Mouse (Mus musculus) hindbrain, embryonic 14.5 days (tissue): Measurements from ENCODE around the gene Pcnt. TPM values are rescaled to one million over a fixed set of nuclear protein-coding genes. Genes with fewer than 3 reads are reported as not detected.

ENCODE experiments used
- ATAC-seq: fragments of 200-750 bp; cut with Nextera tagmentation; 2 replicates; pipeline ENCODE4 v1.8.0; 2017; ENCODE audit warnings: moderate number of reproducible peaks, mild to moderate bottlenecking, moderate TSS enrichment, moderate library complexity; ENCODE audit not compliant: low FRiP score
- DNase-seq: peaks from one replicate; pipeline ENCODE4 v3.0.0-alpha.2; 2015; ENCODE audit warnings: low spot score
- H3K27ac ChIP-seq: fragments of 300-500 bp; sonication (generic); 2 replicates; pipeline ENCODE4 v1.5.1; 2014; ENCODE audit warnings: mild to moderate bottlenecking, moderate library complexity
- H3K27me3 ChIP-seq: fragments of 300-500 bp; sonication (generic); 2 replicates; pipeline ENCODE4 v1.6.1; 2014; ENCODE audit warnings: mild to moderate bottlenecking, low read length, mixed read lengths; ENCODE audit not compliant: control insufficient read depth, insufficient read depth
- H3K36me3 ChIP-seq: fragments of 300-500 bp; sonication (generic); replicated peaks from 2 replicates; pipeline ENCODE4 v1.6.1; 2014; ENCODE audit not compliant: control insufficient read depth, insufficient read depth
- H3K4me1 ChIP-seq: fragments of 300-500 bp; sonication (generic); replicated peaks from 2 replicates; pipeline ENCODE4 v1.6.1; 2014; ENCODE audit warnings: antibody characterized with exemption, low read length, mixed read lengths; ENCODE audit not compliant: control insufficient read depth, insufficient read depth
- H3K4me2 ChIP-seq: fragments of 300-500 bp; sonication (generic); replicated peaks from 2 replicates; pipeline ENCODE4 v1.6.1; 2014; ENCODE audit warnings: mild to moderate bottlenecking, moderate library complexity
- H3K4me3 ChIP-seq: fragments of 300-500 bp; sonication (generic); replicated peaks from 2 replicates; pipeline ENCODE4 v1.5.1; 2014; ENCODE audit warnings: mild to moderate bottlenecking, low read length
- H3K9ac ChIP-seq: fragments of 300-500 bp; sonication (generic); 2 replicates; pipeline ENCODE4 v1.6.1; 2014
- H3K9me3 ChIP-seq: fragments of 300-500 bp; sonication (generic); 2 replicates; pipeline ENCODE4 v1.6.1; 2016; ENCODE audit warnings: low read length; ENCODE audit not compliant: control insufficient read depth
- WGBS: fragments of 180-500 bp; shearing (Covaris S2); extraction: QIAGEN DNeasy Blood & Tissue Kit; methylation state at CpG from one replicate; pipeline ENCODE4 v1.1.7; 2014; 5-methylcytosine and 5-hydroxymethylcytosine counted together
- polyA plus RNA-seq: library from polyadenylated mRNA; unstranded; fragments of >200 nt; fragmentation: Nextera tagmentation; extraction: Ambion mirVana; gene quantifications from 2 replicates; pipeline ENCODE4 v1.2.1, GENCODE M21; 2014

Gene Pcnt
- polyA plus RNA-seq, 1 experiment from 2014 or later = 7.8 TPM

DNA sequence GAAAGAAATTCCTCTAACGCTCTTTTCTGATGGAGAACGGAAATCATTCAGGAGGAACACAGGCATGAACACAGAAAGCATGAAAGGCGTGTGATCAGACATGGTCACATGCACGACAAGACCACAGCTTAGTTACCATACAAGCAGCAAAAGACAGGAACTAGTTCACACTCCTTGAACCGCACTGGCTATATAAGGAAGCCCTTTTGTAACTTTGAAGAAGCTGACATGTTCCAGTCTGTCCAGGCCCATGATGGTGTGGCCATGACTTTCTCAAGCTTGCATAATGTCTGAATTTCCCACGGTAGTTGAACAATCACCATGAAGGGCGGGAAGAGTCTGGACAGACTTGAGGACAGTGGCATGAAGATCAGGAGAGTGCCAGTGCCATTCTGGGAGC is 16.9 kb downstream of the Pcnt start:
- Histone ChIP-seq H3K9me3 (no peaks in the 10 kb centered on the region), H3K9ac (no peak overlapping the region), H3K36me3 (peaks cover 97% of the 10 kb centered on the region), H3K4me3 (no peak overlapping the region), H3K4me2 (no peak overlapping the region), H3K27ac (no peak overlapping the region), H3K4me1 (no peaks in the 10 kb centered on the region), H3K27me3 (no peaks in the 10 kb centered on the region)
- no peak for DNase-seq
- no peak for ATAC-seq
- WGBS = 98% methylated on average over 7 of the region's 7 CpGs

DNA sequence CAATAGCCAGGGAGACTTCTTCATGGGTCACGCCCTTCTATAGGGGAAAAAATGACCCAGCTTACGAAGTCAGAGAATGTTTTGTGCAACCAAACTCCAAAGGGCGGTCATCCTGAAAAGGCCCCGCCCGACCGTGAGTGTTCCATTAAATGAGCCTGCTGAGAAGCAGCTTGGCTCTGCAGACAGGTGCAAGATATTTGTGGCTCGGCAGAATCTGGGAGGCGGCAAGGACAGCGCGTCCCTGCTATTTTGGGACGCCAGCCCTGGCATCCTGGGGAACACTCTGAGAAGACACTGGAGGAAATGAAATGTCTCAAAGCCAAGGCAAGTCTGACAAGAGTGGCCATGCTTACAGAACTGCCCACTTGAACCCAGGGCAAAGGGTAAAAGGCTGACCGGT is 25.8 kb downstream of the Pcnt start:
- peaks cover 88% of the 10 kb centered on the region for H3K36me3 ChIP-seq

DNA sequence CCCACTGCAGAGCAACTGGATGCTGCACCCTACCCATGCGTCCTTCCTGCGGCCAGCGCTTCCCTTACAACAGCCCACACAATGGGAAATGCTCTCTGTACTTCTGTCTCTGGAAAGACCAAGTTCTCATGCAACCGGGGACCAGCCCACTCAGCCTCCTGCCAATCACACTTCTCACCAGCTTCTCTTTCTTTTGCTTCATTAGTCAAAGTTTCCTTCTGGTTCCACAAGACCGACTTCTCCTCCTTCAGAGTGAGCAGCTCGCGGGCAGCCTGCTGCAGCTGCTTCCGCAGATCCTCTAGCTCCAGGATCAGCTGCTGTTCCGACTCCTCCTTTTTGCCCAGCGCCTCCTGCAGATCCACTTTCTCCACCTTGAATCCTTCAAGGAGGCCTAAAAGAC is 34.1 kb downstream of the Pcnt start:
- Histone ChIP-seq H3K9me3 (no peaks in the 10 kb centered on the region), H3K27me3 (no peaks in the 10 kb centered on the region), H3K27ac (no peak overlapping the region), H3K4me3 (no peak overlapping the region), H3K4me1 (no peaks in the 10 kb centered on the region), H3K4me2 (no peak overlapping the region), H3K9ac (no peak overlapping the region), H3K36me3 (peaks cover 91% of the 10 kb centered on the region)
- no peak for ATAC-seq
- no peak for DNase-seq
- 88% methylated on average over 10 of the region's 10 CpGs for WGBS

More for the DNA sequence above, 25.8 kb downstream of the Pcnt start:
- 84% methylated on average over 12 of the region's 12 CpGs for WGBS
- H3K4me3 ChIP-seq = no peak overlapping the region
- DNase-seq (no peak), ATAC-seq (no peak)
- no peak overlapping the region for H3K27ac ChIP-seq
- no peaks in the 10 kb centered on the region for H3K27me3 ChIP-seq
- no peaks in the 10 kb centered on the region for H3K4me1 ChIP-seq
- H3K4me2 ChIP-seq = no peak overlapping the region
- no peak overlapping the region for H3K9ac ChIP-seq
- no peaks in the 10 kb centered on the region for H3K9me3 ChIP-seq

DNA sequence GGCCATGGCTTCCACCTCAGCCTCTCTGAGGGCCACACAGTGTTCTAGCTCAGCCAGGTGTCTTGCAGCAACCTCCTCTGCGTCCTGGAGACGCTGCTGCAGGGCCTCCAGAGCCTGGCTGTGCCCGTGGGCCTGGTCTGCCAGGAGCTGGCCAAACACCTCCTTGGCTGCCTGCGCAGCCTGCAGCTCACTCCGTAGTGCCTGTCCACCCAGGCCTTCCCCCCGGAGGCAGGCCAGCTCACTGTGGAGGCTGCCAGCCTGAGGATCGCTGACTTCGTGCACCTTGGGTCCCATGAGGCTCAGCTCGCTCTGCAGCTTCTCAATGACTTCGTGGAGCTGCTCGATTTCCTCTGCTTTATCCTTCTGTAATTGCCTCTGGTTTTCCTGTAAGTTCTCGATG is 50.0 kb downstream of the Pcnt start:
- Histone ChIP-seq H3K27ac (no peak overlapping the region), H3K4me3 (no peak overlapping the region), H3K9me3 (no peaks in the 10 kb centered on the region), H3K4me2 (no peak overlapping the region), H3K36me3 (peaks cover 59% of the 10 kb centered on the region), H3K4me1 (no peaks in the 10 kb centered on the region), H3K9ac (no peak overlapping the region), H3K27me3 (no peaks in the 10 kb centered on the region)
- ATAC-seq (no peak), DNase-seq (no peak)
- WGBS = 91% methylated on average over 12 of the region's 12 CpGs

DNA sequence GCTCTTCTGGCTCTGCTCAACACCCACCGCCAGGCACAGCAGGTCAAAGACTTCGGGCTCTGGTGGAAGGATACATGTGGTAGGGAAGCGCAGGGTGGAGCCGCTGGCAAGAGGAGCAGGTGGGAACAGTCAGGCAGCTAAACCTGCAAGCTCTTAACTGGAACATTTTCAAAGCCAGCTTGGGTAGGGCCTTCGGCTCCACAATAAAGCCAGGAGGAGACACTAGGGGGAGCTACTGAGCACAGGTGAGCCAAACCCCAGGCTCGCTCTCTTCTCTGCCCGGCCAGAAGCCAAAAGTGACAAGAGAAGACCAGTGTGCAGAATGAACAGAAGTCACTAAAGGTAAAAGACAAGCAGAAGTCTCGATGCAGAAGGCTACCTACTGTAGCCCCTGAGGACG is 50.8 kb downstream of the Pcnt start:
- H3K4me2 ChIP-seq = no peak overlapping the region
- H3K36me3 ChIP-seq = peaks cover 61% of the 10 kb centered on the region
- WGBS = 87% methylated on average over 9 of the region's 9 CpGs
- no peaks in the 10 kb centered on the region for H3K4me1 ChIP-seq
- no peak for ATAC-seq
- DNase-seq = no peak
- H3K27ac ChIP-seq = no peak overlapping the region
- no peak overlapping the region for H3K4me3 ChIP-seq
- no peaks in the 10 kb centered on the region for H3K9me3 ChIP-seq
- no peak overlapping the region for H3K9ac ChIP-seq
- H3K27me3 ChIP-seq = no peaks in the 10 kb centered on the region

DNA sequence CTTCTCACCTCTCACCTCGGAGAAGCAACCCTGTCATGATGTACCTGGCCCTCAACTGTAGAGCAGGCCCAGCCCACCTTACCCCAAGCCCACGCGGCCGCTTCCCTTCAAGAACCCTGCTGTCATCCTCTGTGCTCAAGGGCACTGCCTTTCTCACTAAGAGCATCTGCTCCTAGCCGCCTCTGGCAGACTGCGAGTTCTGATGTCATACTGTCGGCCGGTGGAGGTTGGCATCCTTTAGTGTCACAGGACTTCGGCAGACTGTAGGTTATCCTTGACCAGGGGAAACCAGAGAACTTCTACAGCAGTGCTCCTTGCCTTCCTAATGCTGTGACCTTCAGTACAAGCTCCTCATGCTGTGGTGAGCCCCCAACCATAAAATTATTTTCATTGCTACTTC is 51.4 kb downstream of the Pcnt start:
- Histone ChIP-seq H3K9ac (no peak overlapping the region), H3K27me3 (no peaks in the 10 kb centered on the region), H3K27ac (no peak overlapping the region), H3K4me3 (no peak overlapping the region), H3K4me2 (no peak overlapping the region), H3K9me3 (no peaks in the 10 kb centered on the region), H3K4me1 (no peaks in the 10 kb centered on the region), H3K36me3 (peaks cover 61% of the 10 kb centered on the region)
- ATAC-seq = no peak
- no peak for DNase-seq
- 96% methylated on average over 9 of the region's 9 CpGs for WGBS

DNA sequence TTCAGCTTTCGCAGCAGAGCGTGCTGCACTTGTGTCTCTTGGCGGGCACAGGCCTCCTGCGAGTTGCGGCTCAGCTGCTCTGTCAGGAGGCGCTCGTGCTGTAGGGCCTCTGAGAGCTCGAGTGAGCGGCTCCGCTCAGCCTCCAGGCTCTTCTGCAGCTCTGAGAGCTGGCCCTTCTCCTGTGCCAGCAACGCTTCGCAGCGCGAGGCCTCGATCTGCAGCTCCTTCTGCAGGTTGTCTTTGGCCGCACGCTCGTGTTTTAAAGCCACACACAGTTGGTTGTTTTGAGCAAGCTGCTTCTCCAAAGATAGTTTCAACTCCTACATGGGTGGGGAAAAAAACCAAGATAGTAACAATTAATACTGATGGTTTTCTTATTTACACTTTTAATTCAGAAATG is 67.6 kb downstream of the Pcnt start:
- WGBS = 88% methylated on average over 18 of the region's 18 CpGs
- Histone ChIP-seq H3K27me3 (no peaks in the 10 kb centered on the region), H3K4me1 (no peaks in the 10 kb centered on the region), H3K36me3 (peaks cover 61% of the 10 kb centered on the region), H3K4me3 (no peak overlapping the region), H3K9ac (no peak overlapping the region), H3K9me3 (no peaks in the 10 kb centered on the region), H3K27ac (no peak overlapping the region), H3K4me2 (no peak overlapping the region)
- ATAC-seq = no peak
- no peak for DNase-seq

DNA sequence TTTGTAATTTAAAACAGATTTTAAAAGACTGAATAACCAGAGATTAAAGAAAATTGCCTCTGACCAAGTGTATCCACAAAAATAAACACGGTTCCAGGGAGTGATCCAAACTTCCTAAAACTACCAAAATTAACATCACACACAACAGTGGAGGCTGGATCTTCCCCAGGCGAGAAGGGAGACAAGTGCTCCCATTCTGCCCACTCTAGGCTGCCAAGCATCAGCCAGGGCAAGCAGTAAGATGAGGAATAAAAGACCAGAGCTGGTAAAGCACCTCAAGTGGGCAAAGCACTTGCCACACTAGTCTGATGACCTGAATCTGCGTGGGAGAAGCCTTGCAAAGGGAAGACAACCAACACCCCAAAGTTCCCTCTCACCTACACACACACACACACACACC is 70.8 kb downstream of the Pcnt start:
- H3K36me3 ChIP-seq = peaks cover 63% of the 10 kb centered on the region
- H3K27ac ChIP-seq = no peak overlapping the region
- H3K4me2 ChIP-seq = no peak overlapping the region
- no peak overlapping the region for H3K4me3 ChIP-seq
- no peak for DNase-seq
- H3K9me3 ChIP-seq = no peaks in the 10 kb centered on the region
- WGBS = 85% methylated on average over 3 of the region's 3 CpGs
- H3K27me3 ChIP-seq = no peaks in the 10 kb centered on the region
- ATAC-seq = no peak
- H3K9ac ChIP-seq = no peak overlapping the region
- H3K4me1 ChIP-seq = no peaks in the 10 kb centered on the region

DNA sequence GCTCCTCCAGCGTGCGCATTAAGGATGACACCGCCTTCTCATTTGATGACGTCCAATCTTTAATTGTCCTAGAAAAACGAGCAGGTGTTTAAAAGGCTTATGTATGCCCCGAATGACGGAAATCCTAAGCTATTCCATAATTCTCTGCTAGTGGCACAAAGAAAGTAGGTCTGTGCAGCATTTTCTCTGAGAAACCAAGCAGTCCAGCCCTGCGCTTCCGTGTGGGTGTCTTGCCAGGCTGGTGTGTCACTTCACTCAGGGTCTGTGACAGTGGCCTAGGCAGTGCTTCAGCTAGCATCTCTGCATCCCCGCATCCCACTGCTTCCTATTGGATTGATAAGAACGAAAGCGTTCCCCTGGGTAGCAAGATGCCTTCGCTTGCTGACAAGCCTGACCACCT is 73.8 kb downstream of the Pcnt start:
- H3K27me3 ChIP-seq = no peaks in the 10 kb centered on the region
- no peaks in the 10 kb centered on the region for H3K9me3 ChIP-seq
- ATAC-seq (no peak), DNase-seq (no peak)
- H3K9ac ChIP-seq = no peak overlapping the region
- no peaks in the 10 kb centered on the region for H3K4me1 ChIP-seq
- no peak overlapping the region for H3K4me3 ChIP-seq
- H3K4me2 ChIP-seq = no peak overlapping the region
- H3K27ac ChIP-seq = no peak overlapping the region
- H3K36me3 ChIP-seq = peaks cover 55% of the 10 kb centered on the region
- 96% methylated on average over 13 of the region's 13 CpGs for WGBS

DNA sequence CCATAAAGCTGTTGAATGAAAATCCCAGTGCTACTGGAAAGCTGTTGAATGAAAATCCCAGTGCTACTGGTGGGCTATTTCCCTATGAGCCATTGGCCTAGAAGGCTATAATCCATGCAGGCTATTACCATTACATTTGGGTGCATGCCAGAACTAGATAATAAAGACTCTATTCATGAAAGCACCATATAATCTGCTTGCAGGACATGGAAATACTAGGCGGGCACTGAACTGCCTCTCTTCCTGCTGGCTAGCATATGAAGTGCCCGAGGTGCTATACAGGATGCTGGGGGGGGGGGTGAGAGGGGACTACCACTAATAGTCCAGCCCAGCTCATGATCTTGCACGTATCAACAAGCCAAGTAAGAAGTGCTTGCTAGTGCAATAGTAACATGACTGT is 79.4 kb downstream of the Pcnt start:
- no peak; the same call in 1 of the 2 replicates for ATAC-seq
- H3K27me3 ChIP-seq = no peaks in the 10 kb centered on the region
- H3K9me3 ChIP-seq = no peaks in the 10 kb centered on the region
- no peaks in the 10 kb centered on the region for H3K4me1 ChIP-seq
- H3K4me3 ChIP-seq = no peak overlapping the region
- H3K36me3 ChIP-seq = peaks cover 25% of the 10 kb centered on the region
- H3K9ac ChIP-seq = no peak overlapping the region
- H3K27ac ChIP-seq = no peak overlapping the region
- WGBS = 42% methylated on average over 3 of the region's 3 CpGs
- H3K4me2 ChIP-seq = no peak overlapping the region
- DNase-seq = no peak
